Mouse (Mus musculus): ENCODE results near the gene Nsun2. TPM values are rescaled to one million over a fixed set of nuclear protein-coding genes. Genes with fewer than 3 reads are reported as not detected.
"Not testable (repeated sequence)": the region's sequence is repeated elsewhere in the genome, so short reads cannot be mapped to it uniquely, and the experiment has no call there.

Nsun2 gene
- polyA plus RNA-seq, 1 experiment from 2014 or later: 87.3 TPM

- peaks cover 89% of the 10 kb centered on the region for H3K36me3 ChIP-seq
- H3K4me1 ChIP-seq: no peaks in the 10 kb centered on the region
- H3K27me3 ChIP-seq: no peaks in the 10 kb centered on the region
- no peak overlapping the region for H3K4me2 ChIP-seq (replicated peaks)
- no peak for ATAC-seq (replicated peaks)
- WGBS: 68% methylated on average over 9 of the region's 9 CpGs
- H3K9me3 ChIP-seq: no peaks in the 10 kb centered on the region
- H3K27ac ChIP-seq (replicated peaks): no peak overlapping the region
- H3K4me3 ChIP-seq: no peak overlapping the region
- no peak overlapping the region for H3K9ac ChIP-seq (replicated peaks)
Observed at GRCm38 (mm10) chr13:69633551-69633950, 100.0 kb downstream of the Nsun2 start.

GRCm38 (mm10) chr13:69633988-69634387 lies 100.4 kb downstream of the Nsun2 start:
- no peak overlapping the region for H3K4me2 ChIP-seq (replicated peaks)
- 94% methylated on average over 2 of the region's 2 CpGs for WGBS
- no peak overlapping the region for H3K4me3 ChIP-seq
- no peak for ATAC-seq (replicated peaks)
- H3K4me1 ChIP-seq: no peaks in the 10 kb centered on the region
- H3K27me3 ChIP-seq: no peaks in the 10 kb centered on the region
- no peak overlapping the region for H3K27ac ChIP-seq (replicated peaks)
- H3K9ac ChIP-seq (replicated peaks): no peak overlapping the region
- peaks cover 87% of the 10 kb centered on the region for H3K36me3 ChIP-seq
- H3K9me3 ChIP-seq: no peaks in the 10 kb centered on the region

DNA sequence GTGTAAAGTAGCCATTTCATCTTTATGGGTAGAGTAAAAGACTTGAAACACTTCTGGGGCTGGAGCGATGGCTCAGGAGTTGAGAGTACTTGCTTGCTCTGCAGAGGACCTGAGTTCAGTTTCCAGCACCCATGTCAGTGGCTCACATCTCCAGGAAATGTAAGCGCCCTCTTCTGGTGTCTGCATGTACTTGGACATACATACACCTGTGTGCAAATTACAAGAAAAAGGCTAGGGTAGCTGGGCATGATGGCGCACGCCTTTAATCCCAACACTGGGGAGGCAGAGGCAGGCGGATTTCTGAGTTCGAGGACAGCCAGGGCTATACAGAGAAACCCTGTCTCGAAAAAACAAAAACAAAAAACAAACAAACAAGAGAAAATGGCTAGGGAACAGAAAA lies 102.3 kb downstream of the Nsun2 start:
- peaks cover 74% of the 10 kb centered on the region for H3K36me3 ChIP-seq
- H3K4me1 ChIP-seq; H3K27me3 ChIP-seq; H3K4me3 ChIP-seq; ATAC-seq (replicated peaks); H3K27ac ChIP-seq (replicated peaks); H3K9ac ChIP-seq (replicated peaks); H3K4me2 ChIP-seq (replicated peaks); H3K9me3 ChIP-seq: not testable (repeated sequence)
- WGBS: 95% methylated on average over 7 of the region's 7 CpGs

DNA sequence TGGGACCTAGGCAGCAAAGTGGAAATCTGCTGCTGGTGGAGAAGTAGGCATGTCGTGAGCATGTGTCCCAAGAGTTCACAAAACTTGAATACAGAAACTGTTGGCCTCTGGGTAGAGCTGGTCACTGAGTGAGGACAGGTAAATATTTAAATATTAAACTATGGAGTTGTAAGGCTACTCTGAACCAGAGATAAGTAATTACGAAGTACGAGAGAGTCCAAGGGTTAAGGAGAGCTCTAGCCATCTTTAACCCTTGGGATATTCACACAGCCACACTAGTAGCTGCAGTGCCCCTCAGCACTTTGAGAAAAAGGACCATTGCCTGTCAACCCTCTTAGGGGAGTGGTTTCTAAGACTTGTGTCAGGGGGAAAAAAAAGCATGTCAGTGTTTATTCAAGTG lies 102.8 kb downstream of the Nsun2 start:
- H3K27ac ChIP-seq (replicated peaks): no peak overlapping the region
- H3K4me1 ChIP-seq: no peaks in the 10 kb centered on the region
- H3K27me3 ChIP-seq: no peaks in the 10 kb centered on the region
- 90% methylated on average over 3 of the region's 3 CpGs for WGBS
- no peak overlapping the region for H3K4me3 ChIP-seq
- H3K9me3 ChIP-seq: no peaks in the 10 kb centered on the region
- no peak overlapping the region for H3K9ac ChIP-seq (replicated peaks)
- no peak for ATAC-seq (replicated peaks)
- H3K4me2 ChIP-seq (replicated peaks): no peak overlapping the region
- peaks cover 69% of the 10 kb centered on the region for H3K36me3 ChIP-seq

DNA sequence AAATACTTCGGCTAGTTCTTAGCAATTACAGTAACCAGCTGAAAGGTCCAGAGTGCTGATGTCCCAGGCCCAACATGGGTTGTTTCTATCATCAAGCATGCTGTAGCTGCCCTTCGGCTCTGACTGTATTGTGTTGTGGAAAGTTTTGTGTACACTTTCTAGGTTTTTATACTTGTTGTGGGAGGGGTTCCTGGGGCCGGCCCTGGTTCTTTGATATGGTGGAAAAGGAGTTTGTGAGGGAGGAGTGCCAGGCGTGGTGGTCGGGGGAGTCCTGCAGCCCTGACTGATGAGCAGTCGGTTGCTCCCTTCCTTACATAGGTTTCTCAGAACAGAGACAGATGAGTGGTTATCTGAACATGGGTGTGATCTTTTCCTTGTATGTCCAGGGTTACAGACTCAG lies 103.3 kb downstream of the Nsun2 start:
- Histone ChIP-seq H3K36me3 (peaks cover 65% of the 10 kb centered on the region), H3K27me3 (no peaks in the 10 kb centered on the region), H3K4me1 (no peaks in the 10 kb centered on the region), H3K27ac (replicated peaks) (no peak overlapping the region), H3K4me3 (no peak overlapping the region), H3K4me2 (replicated peaks) (no peak overlapping the region), H3K9ac (replicated peaks) (no peak overlapping the region), H3K9me3 (no peaks in the 10 kb centered on the region)
- WGBS: 90% methylated on average over 6 of the region's 6 CpGs
- ATAC-seq (replicated peaks): no peak

DNA sequence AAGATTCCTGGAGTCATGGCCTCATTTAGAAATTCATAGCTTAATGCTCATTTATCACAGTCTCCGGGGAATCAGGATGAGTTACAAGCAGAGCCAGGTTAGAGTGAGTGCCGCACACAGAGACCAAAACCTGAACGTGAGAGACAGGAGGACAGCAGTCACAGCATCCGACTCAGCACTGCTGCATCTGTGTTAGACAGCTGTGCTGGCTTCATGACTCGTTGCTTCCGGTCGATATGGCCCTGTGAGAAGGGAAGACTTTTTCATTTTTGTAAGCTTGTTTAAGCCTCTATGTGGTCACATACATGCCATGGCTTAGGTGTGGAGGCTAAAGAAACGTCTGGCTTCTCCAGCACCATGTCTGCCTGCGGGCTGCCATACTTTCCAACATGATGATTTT lies 104.1 kb downstream of the Nsun2 start:
- H3K9ac ChIP-seq (replicated peaks): no peak overlapping the region
- H3K36me3 ChIP-seq: peaks cover 56% of the 10 kb centered on the region
- no peak for ATAC-seq (replicated peaks)
- no peak overlapping the region for H3K4me2 ChIP-seq (replicated peaks)
- H3K9me3 ChIP-seq: no peaks in the 10 kb centered on the region
- H3K27me3 ChIP-seq: no peaks in the 10 kb centered on the region
- no peak overlapping the region for H3K4me3 ChIP-seq
- no peak overlapping the region for H3K27ac ChIP-seq (replicated peaks)
- 91% methylated on average over 9 of the region's 9 CpGs for WGBS
- H3K4me1 ChIP-seq: no peaks in the 10 kb centered on the region

DNA sequence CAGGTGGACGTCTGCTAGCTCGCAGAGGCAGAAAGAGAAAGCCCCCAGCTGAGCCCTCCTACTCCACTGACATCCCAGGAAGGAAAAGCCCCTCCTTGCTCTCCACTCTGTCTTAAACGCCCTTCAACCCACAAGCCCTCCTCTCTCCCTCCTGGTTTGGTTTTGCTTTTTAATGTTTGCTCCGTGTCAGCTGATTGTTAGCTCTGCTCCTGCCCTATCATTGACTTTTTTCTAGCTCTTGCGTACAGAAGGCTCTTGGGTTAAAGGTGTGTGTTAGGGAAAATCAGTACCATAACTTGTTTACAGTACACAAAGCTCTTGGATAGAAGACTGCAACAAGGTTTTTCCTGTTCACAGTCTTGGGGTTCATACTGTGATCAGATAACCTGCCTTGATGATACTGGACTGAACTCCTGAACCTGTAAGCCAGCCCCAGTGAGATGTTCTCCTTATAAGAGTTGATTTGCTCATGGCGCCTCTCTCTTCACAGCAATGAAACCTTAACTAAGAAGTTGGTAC lies 104.6 kb downstream of the Nsun2 start:
- peaks cover 53% of the 10 kb centered on the region for H3K36me3 ChIP-seq
- H3K27ac ChIP-seq (replicated peaks): no peak overlapping the region
- no peaks in the 10 kb centered on the region for H3K27me3 ChIP-seq
- no peak for ATAC-seq (replicated peaks)
- no peaks in the 10 kb centered on the region for H3K9me3 ChIP-seq
- whole genome bisulfite sequencing: 90% methylated on average over 6 of the region's 6 CpGs
- no peaks in the 10 kb centered on the region for H3K4me1 ChIP-seq
- H3K9ac ChIP-seq (replicated peaks): no peak overlapping the region
- no peak overlapping the region for H3K4me2 ChIP-seq (replicated peaks)
- H3K4me3 ChIP-seq: no peak overlapping the region

DNA sequence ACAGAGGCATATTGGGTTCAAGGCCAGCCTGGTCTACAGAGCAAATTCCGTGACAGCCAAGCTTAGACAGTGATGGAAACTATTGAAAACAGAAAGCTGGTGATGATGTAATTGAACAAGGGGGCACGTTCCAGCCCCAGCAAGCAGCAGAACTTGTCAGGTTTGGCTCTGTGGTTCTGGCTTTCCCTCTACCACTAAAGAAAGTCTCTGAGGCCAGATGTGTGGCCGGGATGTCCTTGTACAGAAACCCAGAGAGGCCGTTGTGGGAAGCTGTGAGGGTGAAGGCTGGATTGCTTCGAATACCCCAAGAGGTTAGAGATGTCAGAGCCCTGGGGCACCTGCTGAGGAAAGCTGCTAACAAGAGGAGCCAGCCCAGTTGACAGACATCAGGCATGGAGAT lies 105.7 kb downstream of the Nsun2 start:
- Histone ChIP-seq H3K9ac (replicated peaks) (no peak overlapping the region), H3K9me3 (no peaks in the 10 kb centered on the region), H3K27me3 (no peaks in the 10 kb centered on the region), H3K4me2 (replicated peaks) (no peak overlapping the region), H3K4me3 (no peak overlapping the region), H3K4me1 (no peaks in the 10 kb centered on the region), H3K27ac (replicated peaks) (no peak overlapping the region), H3K36me3 (peaks cover 42% of the 10 kb centered on the region)
- WGBS: 91% methylated on average over 5 of the region's 5 CpGs
- ATAC-seq (replicated peaks): no peak

DNA sequence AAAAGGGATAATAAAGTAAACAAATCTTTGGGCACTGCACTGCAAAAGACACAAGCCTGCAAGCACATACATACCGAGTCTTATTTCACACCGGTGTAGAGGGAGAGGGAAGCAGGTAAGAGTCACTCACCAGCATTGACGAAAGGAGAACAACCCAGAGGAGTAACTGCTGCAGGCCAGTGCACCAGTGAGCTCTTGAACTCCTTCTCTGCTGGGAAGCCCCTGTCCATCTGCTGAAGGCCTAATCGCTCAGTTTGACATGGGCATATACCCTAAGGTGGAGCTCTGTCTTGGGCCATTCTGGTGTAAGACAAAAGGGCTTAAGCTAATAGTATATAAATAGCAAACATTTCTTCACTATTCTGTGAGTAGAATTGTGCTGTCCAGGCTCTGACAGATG lies 106.6 kb downstream of the Nsun2 start:
- no peak overlapping the region for H3K27ac ChIP-seq (replicated peaks)
- peaks cover 33% of the 10 kb centered on the region for H3K36me3 ChIP-seq
- H3K9me3 ChIP-seq: no peaks in the 10 kb centered on the region
- H3K27me3 ChIP-seq: no peaks in the 10 kb centered on the region
- H3K4me3 ChIP-seq: no peak overlapping the region
- no peak for ATAC-seq (replicated peaks)
- H3K4me1 ChIP-seq: no peaks in the 10 kb centered on the region
- no peak overlapping the region for H3K9ac ChIP-seq (replicated peaks)
- WGBS: 97% methylated on average over 4 of the region's 4 CpGs
- no peak overlapping the region for H3K4me2 ChIP-seq (replicated peaks)

GRCm38 (mm10) chr13:69640541-69640940 lies 107.0 kb downstream of the Nsun2 start:
- H3K9ac ChIP-seq (replicated peaks): no peak overlapping the region
- no peaks in the 10 kb centered on the region for H3K27me3 ChIP-seq
- no peak for ATAC-seq (replicated peaks)
- H3K36me3 ChIP-seq: peaks cover 29% of the 10 kb centered on the region
- H3K27ac ChIP-seq (replicated peaks): no peak overlapping the region
- H3K4me2 ChIP-seq (replicated peaks): no peak overlapping the region
- H3K9me3 ChIP-seq: no peaks in the 10 kb centered on the region
- no peaks in the 10 kb centered on the region for H3K4me1 ChIP-seq
- WGBS: 91% methylated on average over 4 of the region's 4 CpGs
- H3K4me3 ChIP-seq: no peak overlapping the region

- H3K36me3 ChIP-seq: peaks cover 25% of the 10 kb centered on the region
- WGBS: 88% methylated on average over 3 of the region's 3 CpGs
- no peak overlapping the region for H3K9ac ChIP-seq (replicated peaks)
- no peaks in the 10 kb centered on the region for H3K9me3 ChIP-seq
- ATAC-seq (replicated peaks): no peak
- no peaks in the 10 kb centered on the region for H3K27me3 ChIP-seq
- H3K27ac ChIP-seq (replicated peaks): no peak overlapping the region
- no peak overlapping the region for H3K4me2 ChIP-seq (replicated peaks)
- no peaks in the 10 kb centered on the region for H3K4me1 ChIP-seq
- H3K4me3 ChIP-seq: no peak overlapping the region
Observed at GRCm38 (mm10) chr13:69641017-69641416, 107.5 kb downstream of the Nsun2 start.

- no peak overlapping the region for H3K4me2 ChIP-seq (replicated peaks)
- no peaks in the 10 kb centered on the region for H3K4me1 ChIP-seq
- H3K9me3 ChIP-seq: no peaks in the 10 kb centered on the region
- H3K27ac ChIP-seq (replicated peaks): no peak overlapping the region
- no peak for ATAC-seq (replicated peaks)
- H3K27me3 ChIP-seq: no peaks in the 10 kb centered on the region
- H3K4me3 ChIP-seq: no peak overlapping the region
- peaks cover 17% of the 10 kb centered on the region for H3K36me3 ChIP-seq
- H3K9ac ChIP-seq (replicated peaks): no peak overlapping the region
- WGBS: 78% methylated on average over 5 of the region's 5 CpGs
Observed at GRCm38 (mm10) chr13:69642656-69643216, 109.2 kb downstream of the Nsun2 start.

- no peaks in the 10 kb centered on the region for H3K9me3 ChIP-seq
- 92% methylated on average over 2 of the region's 2 CpGs for WGBS
Observed at GRCm38 (mm10) chr13:69643937-69644336, 110.4 kb downstream of the Nsun2 start.

More at GRCm38 (mm10) chr13:69643937-69644336, 110.4 kb downstream of the Nsun2 start:
- ATAC-seq (replicated peaks): no peak
- Histone ChIP-seq H3K27me3 (no peaks in the 10 kb centered on the region), H3K4me3 (no peak overlapping the region), H3K4me1 (no peaks in the 10 kb centered on the region), H3K9ac (replicated peaks) (no peak overlapping the region), H3K27ac (replicated peaks) (no peak overlapping the region), H3K36me3 (peaks cover 6% of the 10 kb centered on the region; the same call in 1 of the 2 replicates), H3K4me2 (replicated peaks) (no peak overlapping the region)
